Mouse (Mus musculus): Measurements from ENCODE around the gene Dennd5a. TPM values are rescaled to one million over a fixed set of nuclear protein-coding genes. Genes with fewer than 3 reads are reported as not detected.
"Not testable (repeated sequence)": the region's sequence is repeated elsewhere in the genome, so short reads cannot be mapped to it uniquely, and the experiment has no call there.

Gene Dennd5a
- polyA plus RNA-seq, 1 experiment from 2014 or later = 59.4 TPM

DNA sequence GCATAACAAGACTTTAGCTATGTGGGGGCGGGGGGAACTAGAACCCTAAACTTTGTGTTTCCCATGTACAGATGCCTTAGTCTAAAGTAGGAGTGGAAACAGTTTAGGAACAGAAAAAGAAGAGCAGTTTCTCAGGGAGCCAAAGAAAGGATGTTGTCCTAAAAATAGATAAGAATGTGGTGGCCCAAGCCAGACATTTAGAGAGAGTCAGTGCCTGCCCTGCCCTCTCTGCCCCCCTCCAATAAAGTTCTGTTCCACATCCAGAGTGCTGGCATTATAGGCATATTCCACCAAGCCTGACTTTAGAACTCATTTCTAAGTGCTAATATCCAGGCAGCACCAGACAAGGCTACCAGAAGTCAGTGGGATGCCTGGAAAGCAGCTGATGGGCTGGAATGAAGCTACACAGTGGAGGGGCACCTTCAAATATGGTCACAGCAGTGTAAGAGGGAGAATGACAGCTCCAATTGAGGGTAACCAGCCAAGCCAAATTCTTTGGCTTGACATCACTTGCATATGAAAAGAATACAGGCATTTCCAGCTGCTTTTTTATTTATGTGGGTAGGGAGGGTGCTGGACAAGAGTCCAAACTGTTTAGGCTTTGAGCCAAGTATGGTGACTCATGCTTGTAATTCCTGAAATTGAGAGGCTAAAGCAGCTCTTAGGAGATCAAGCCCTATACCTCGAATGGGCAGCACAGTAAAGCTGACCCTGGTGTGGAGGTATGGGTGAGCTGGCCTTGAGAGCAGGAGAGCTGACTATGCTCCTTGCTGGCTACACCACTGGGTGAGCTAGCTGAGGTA lies 33.1 kb upstream of the Dennd5a start:
- H3K36me3 ChIP-seq (ENCODE audit: control insufficient read depth, insufficient read depth, low read length) = no peaks in the 10 kb centered on the region
- no peaks in the 10 kb centered on the region for H3K27me3 ChIP-seq (replicated peaks; ENCODE audit: control insufficient read depth, insufficient read depth, low read length)
- peak overlapping the region; percentile 1; the same call in 1 of the 2 replicates for H3K9ac ChIP-seq (ENCODE audit: low read length)
- no peaks in the 10 kb centered on the region for H3K4me1 ChIP-seq (ENCODE audit: control insufficient read depth, insufficient read depth, low read length)
- no peaks in the 10 kb centered on the region for H3K9me3 ChIP-seq (replicated peaks; ENCODE audit: control insufficient read depth, low read length)
- WGBS = 58% methylated on average over 2 of the region's 2 CpGs
- H3K27ac ChIP-seq (ENCODE audit: low read depth, low read length) = no peak overlapping the region
- ATAC-seq = peak; percentile 62
- H3K4me3 ChIP-seq (ENCODE audit: low read depth, low read length) = no peak overlapping the region
- peak; percentile 66 for DNase-seq (ENCODE audit: low spot score)
- no peak overlapping the region for H3K4me2 ChIP-seq (ENCODE audit: low read length)

DNA sequence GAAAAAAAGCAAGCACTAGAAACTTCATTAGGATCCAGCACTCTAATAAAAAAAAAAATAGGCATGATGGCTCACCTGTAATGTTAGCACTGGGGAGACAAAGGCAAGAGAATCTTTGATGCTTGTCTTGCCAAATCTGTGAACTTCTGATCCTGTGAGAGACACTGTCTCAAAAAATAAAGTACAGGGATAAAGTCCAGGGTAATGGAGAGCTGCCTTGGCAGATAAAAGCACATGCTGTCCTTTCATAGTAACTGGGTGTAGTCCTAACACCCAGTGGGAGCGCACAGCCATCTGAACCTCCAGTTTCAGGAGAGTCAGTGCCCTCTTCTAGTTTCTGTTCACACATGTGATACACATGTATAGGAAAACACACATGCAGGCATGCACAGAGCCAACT lies 31.0 kb upstream of the Dennd5a start:
- Histone ChIP-seq H3K4me3 (ENCODE audit: low read depth, low read length) (no peak overlapping the region), H3K9me3 (replicated peaks; ENCODE audit: control insufficient read depth, low read length) (no peaks in the 10 kb centered on the region), H3K4me2 (ENCODE audit: low read length) (no peak overlapping the region), H3K9ac (ENCODE audit: low read length) (no peak overlapping the region), H3K36me3 (ENCODE audit: control insufficient read depth, insufficient read depth, low read length) (no peaks in the 10 kb centered on the region), H3K4me1 (ENCODE audit: control insufficient read depth, insufficient read depth, low read length) (no peaks in the 10 kb centered on the region), H3K27ac (ENCODE audit: low read depth, low read length) (no peak overlapping the region), H3K27me3 (replicated peaks; ENCODE audit: control insufficient read depth, insufficient read depth, low read length) (no peaks in the 10 kb centered on the region)
- ATAC-seq = no peak
- WGBS = 97% methylated on average over 1 of the region's 1 CpGs
- no peak for DNase-seq (ENCODE audit: low spot score)

DNA sequence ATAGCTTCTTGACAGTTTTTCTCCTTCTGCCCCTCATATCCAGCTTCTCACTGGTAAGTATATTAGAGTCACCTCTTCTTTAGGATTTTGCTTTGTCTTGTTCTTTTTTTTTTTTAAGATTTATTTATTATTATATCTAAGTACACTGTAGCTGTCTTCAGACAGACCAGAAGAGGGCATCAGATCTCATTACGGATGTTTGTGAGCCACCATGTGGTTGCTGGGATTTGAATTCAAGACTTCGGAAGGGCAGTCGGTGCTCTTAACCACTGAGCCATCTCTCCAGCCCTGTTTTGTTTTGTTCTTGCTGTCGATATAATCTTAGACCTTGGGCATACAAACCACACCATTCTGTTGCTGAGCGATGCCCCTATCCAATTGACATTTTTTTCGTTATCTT lies 26.5 kb upstream of the Dennd5a start, which contains the start of gene Tmem41b:
Gene Tmem41b, minus strand, starts transcription at position 155 of the 400 bp plus-strand sequence.
- not testable (repeated sequence) for ATAC-seq; H3K36me3 ChIP-seq (ENCODE audit: control insufficient read depth, insufficient read depth, low read length); DNase-seq (ENCODE audit: low spot score); H3K27me3 ChIP-seq (replicated peaks; ENCODE audit: control insufficient read depth, insufficient read depth, low read length); H3K4me1 ChIP-seq (ENCODE audit: control insufficient read depth, insufficient read depth, low read length); H3K9me3 ChIP-seq (replicated peaks; ENCODE audit: control insufficient read depth, low read length)
- Histone ChIP-seq H3K9ac (ENCODE audit: low read length) (peak within 1 kb of the TSS; percentile 73), H3K4me3 (ENCODE audit: low read depth, low read length) (peak within 1 kb of the TSS; percentile 56), H3K4me2 (ENCODE audit: low read length) (peak within 1 kb of the TSS; percentile 76), H3K27ac (ENCODE audit: low read depth, low read length) (peak within 1 kb of the TSS; percentile 76)
- 39% methylated on average over 6 of the region's 6 CpGs for WGBS

DNA sequence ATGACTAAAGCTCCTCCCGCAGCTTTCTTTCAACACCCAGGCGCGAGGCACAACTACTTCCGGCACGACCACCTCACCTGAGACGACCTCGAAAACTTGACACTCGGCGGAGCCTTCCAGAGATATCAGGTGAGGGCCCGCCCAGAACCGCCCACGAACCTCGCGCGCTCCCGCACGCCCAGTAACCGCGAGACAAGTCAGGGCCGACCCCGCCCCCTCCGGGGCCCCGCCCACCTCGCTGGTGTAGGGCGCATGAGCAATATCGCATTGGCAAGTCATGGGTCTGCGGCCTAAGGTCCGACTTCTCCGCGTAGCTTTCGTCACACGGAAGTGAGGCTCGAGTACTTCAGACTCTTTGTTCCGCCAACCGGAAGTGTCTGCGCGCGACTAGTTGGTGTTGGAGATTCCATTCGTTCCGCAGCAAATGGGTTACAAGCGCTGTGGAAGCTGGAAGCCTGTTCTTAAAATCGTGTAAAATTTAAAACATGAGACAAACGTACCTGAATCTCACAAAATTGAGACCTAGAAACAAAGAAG lies 25.9 kb upstream of the Dennd5a start:
- Histone ChIP-seq H3K4me3 (ENCODE audit: low read depth, low read length) (peak overlapping the region; percentile 56), H3K4me1 (ENCODE audit: control insufficient read depth, insufficient read depth, low read length) (peaks cover 9% of the 10 kb centered on the region), H3K27ac (ENCODE audit: low read depth, low read length) (peak overlapping the region; percentile 76), H3K9ac (ENCODE audit: low read length) (peak overlapping the region; percentile 73), H3K36me3 (ENCODE audit: control insufficient read depth, insufficient read depth, low read length) (peaks cover 15% of the 10 kb centered on the region), H3K9me3 (replicated peaks; ENCODE audit: control insufficient read depth, low read length) (no peaks in the 10 kb centered on the region), H3K4me2 (ENCODE audit: low read length) (peak overlapping the region; percentile 76), H3K27me3 (replicated peaks; ENCODE audit: control insufficient read depth, insufficient read depth, low read length) (no peaks in the 10 kb centered on the region)
- peak; percentile 100 for DNase-seq (ENCODE audit: low spot score)
- under 1% methylated on average over 43 of the region's 43 CpGs for WGBS
- peak; percentile 99 for ATAC-seq

DNA sequence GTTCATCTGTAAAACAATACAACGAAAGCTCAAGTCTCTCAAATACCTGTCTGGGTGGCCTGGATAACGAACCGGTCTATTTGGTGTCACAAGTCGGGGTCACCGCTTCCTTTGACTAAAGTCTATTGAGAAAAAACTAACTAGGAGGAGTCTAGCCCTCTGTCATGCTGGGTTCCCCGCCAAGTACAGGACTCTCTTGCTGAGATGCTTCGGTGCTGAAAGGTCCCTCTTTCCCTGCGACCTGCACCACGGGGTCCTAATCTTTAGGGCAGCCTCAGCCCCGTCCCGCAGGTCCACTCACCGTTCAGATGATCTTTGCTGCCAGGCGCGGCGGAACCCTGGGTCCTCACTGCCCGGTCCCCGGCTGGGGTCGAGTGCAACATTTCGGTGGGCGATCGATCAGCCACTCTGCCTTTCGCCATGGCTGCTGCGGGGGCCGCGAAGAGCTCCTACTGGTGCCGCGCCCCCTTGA lies 25.4 kb upstream of the Dennd5a start:
- Histone ChIP-seq H3K27ac (ENCODE audit: low read depth, low read length) (0 out of 2 replicates have a peak overlapping the region, but pooled peaks have one; percentile 76), H3K27me3 (replicated peaks; ENCODE audit: control insufficient read depth, insufficient read depth, low read length) (no peaks in the 10 kb centered on the region), H3K9ac (ENCODE audit: low read length) (peak overlapping the region; percentile 73), H3K9me3 (replicated peaks; ENCODE audit: control insufficient read depth, low read length) (no peaks in the 10 kb centered on the region), H3K4me2 (ENCODE audit: low read length) (peak overlapping the region; percentile 76), H3K4me1 (ENCODE audit: control insufficient read depth, insufficient read depth, low read length) (peaks cover 9% of the 10 kb centered on the region), H3K4me3 (ENCODE audit: low read depth, low read length) (peak overlapping the region; percentile 56), H3K36me3 (ENCODE audit: control insufficient read depth, insufficient read depth, low read length) (peaks cover 15% of the 10 kb centered on the region)
- peak; percentile 37 for ATAC-seq
- DNase-seq (ENCODE audit: low spot score) = no peak
- WGBS = 1% methylated on average over 27 of the region's 27 CpGs

DNA sequence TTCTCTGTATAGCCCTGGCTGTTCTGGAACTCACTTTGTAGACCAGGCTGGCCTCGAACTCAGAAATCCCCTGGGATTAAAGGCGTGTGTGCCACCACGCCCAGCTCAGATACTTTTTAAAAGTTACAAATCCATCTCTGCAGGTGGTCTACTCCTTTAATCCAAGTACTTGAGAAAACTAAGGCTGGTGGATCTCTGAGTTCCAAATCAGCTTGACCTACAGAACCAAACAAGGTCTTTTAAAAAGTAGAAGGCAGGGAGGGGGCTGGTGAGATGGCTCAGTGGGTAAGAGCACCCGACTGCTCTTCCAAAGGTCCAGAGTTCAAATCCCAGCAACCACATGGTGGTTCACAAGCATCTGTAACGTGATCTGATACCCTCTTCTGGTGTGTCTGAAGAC lies 24.3 kb upstream of the Dennd5a start:
- WGBS = 74% methylated on average over 5 of the region's 5 CpGs
- not testable (repeated sequence) for H3K9me3 ChIP-seq (replicated peaks; ENCODE audit: control insufficient read depth, low read length); H3K4me1 ChIP-seq (ENCODE audit: control insufficient read depth, insufficient read depth, low read length); H3K27me3 ChIP-seq (replicated peaks; ENCODE audit: control insufficient read depth, insufficient read depth, low read length); H3K9ac ChIP-seq (ENCODE audit: low read length); H3K4me3 ChIP-seq (ENCODE audit: low read depth, low read length); DNase-seq (ENCODE audit: low spot score); ATAC-seq; H3K27ac ChIP-seq (ENCODE audit: low read depth, low read length)
- Histone ChIP-seq H3K36me3 (ENCODE audit: control insufficient read depth, insufficient read depth, low read length) (peaks cover 24% of the 10 kb centered on the region), H3K4me2 (ENCODE audit: low read length) (peak overlapping the region; percentile 76; the same call in 1 of the 2 replicates)

DNA sequence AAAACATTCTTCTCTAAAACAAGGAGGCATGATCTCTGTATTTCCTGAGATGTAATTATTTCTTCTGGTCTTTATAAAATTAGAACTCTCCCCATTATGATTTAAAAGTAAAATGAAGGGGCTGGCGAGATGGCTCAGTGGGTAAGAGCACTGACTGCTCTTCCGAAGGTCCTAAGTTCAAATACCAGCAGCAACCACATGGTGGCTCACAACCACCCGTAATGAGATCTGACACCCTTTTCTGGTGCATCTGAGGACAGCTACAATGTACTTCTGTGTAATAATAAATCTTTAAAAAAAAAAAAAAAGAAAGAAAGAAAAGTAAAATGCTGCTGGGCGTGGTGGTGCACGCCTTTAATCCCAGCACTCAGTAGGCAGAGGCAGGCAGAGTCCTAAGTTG lies 16.9 kb upstream of the Dennd5a start:
- DNase-seq (ENCODE audit: low spot score); H3K9me3 ChIP-seq (replicated peaks; ENCODE audit: control insufficient read depth, low read length); H3K27me3 ChIP-seq (replicated peaks; ENCODE audit: control insufficient read depth, insufficient read depth, low read length); H3K4me3 ChIP-seq (ENCODE audit: low read depth, low read length); H3K9ac ChIP-seq (ENCODE audit: low read length); H3K4me1 ChIP-seq (ENCODE audit: control insufficient read depth, insufficient read depth, low read length); H3K4me2 ChIP-seq (ENCODE audit: low read length); ATAC-seq; H3K27ac ChIP-seq (ENCODE audit: low read depth, low read length): not testable (repeated sequence)
- peaks cover 64% of the 10 kb centered on the region for H3K36me3 ChIP-seq (ENCODE audit: control insufficient read depth, insufficient read depth, low read length)
- 73% methylated on average over 5 of the region's 5 CpGs for WGBS

DNA sequence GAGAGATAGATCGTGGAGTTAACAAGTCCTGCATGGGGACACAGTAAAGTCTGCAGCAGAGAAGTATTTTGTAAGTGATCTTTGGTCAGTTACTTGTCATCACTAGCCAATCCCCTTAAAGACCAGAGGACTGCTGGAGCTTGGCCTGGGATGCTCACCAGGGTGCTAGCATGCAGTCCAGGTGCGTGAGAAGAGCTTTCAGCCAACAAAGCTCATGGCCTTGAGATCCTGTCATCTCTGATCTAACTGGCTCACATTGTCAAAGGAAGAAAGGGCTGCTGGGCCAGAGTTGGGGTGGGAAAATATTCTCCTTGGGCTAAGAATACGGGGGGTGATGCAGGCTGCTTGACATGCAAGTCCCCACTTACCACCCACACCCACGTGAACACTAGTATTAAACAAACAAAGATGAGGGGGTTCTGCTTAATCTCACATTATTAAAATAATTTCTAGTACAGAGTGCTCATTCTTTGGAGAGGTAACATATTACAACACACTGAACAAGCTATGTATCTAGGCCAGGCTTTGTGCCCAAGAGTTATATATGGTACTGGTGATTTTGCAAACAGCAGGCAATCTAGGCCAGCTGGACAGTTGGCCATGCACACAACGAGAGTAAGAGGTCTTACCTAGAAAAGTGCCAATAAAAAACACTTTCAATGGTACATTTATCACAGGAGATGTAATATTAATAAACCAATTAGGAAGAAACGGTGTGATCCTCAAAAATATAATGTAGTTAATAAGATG lies 15.9 kb upstream of the Dennd5a start:
- WGBS = 93% methylated on average over 6 of the region's 6 CpGs

More for the DNA sequence above, 15.9 kb upstream of the Dennd5a start:
- H3K9me3 ChIP-seq (replicated peaks; ENCODE audit: control insufficient read depth, low read length) = no peaks in the 10 kb centered on the region
- peaks cover 56% of the 10 kb centered on the region for H3K36me3 ChIP-seq (ENCODE audit: control insufficient read depth, insufficient read depth, low read length)
- no peak overlapping the region for H3K4me3 ChIP-seq (ENCODE audit: low read depth, low read length)
- DNase-seq (ENCODE audit: low spot score) (no peak), ATAC-seq (no peak)
- no peaks in the 10 kb centered on the region for H3K4me1 ChIP-seq (ENCODE audit: control insufficient read depth, insufficient read depth, low read length)
- no peak overlapping the region for H3K4me2 ChIP-seq (ENCODE audit: low read length)
- H3K27ac ChIP-seq (ENCODE audit: low read depth, low read length) = no peak overlapping the region
- no peak overlapping the region for H3K9ac ChIP-seq (ENCODE audit: low read length)
- H3K27me3 ChIP-seq (replicated peaks; ENCODE audit: control insufficient read depth, insufficient read depth, low read length) = no peaks in the 10 kb centered on the region

Measured in forebrain, embryonic 14.5 days (tissue).